Mouse (Mus musculus) lung, postnatal 0 days (tissue): ENCODE measurements around the gene Rab36. TPM values are rescaled to one million over a fixed set of nuclear protein-coding genes. Genes with fewer than 3 reads are reported as not detected.

ENCODE experiments used
- ATAC-seq: fragments of 200-750 bp; cut with Nextera tagmentation; 2 replicates; pipeline ENCODE4 v1.8.0; 2017; ENCODE audit warnings: moderate library complexity
- DNase-seq: peaks from one replicate; pipeline ENCODE4 v3.0.0-alpha.2; 2016; ENCODE audit warnings: low spot score
- H3K27ac ChIP-seq: fragments of 300-500 bp; sonication (generic); 2 replicates; pipeline ENCODE4 v1.5.1; 2014; ENCODE audit warnings: antibody characterized with exemption, mild to moderate bottlenecking, low read length, mixed read lengths
- H3K27me3 ChIP-seq: fragments of 300-500 bp; sonication (generic); replicated peaks from 2 replicates; pipeline ENCODE4 v1.6.1; 2014; ENCODE audit warnings: low read length, mixed read lengths; ENCODE audit not compliant: insufficient read depth
- H3K36me3 ChIP-seq: fragments of 300-500 bp; sonication (generic); 2 replicates; pipeline ENCODE4 v1.6.1; 2014; ENCODE audit warnings: low read length, mixed read lengths; ENCODE audit not compliant: insufficient read depth
- H3K4me1 ChIP-seq: fragments of 300-500 bp; sonication (generic); 2 replicates; pipeline ENCODE4 v1.6.1; 2014; ENCODE audit warnings: antibody characterized with exemption, low read depth, low read length, mixed read lengths; ENCODE audit not compliant: insufficient read depth
- H3K4me2 ChIP-seq: fragments of 300-500 bp; sonication (generic); replicated peaks from 2 replicates; pipeline ENCODE4 v1.6.1; 2014; ENCODE audit warnings: low read depth, mild to moderate bottlenecking, low read length, moderate library complexity, mixed read lengths
- H3K4me3 ChIP-seq: fragments of 300-500 bp; sonication (generic); 2 replicates; pipeline ENCODE4 v1.5.1; 2014; ENCODE audit warnings: low read depth, low read length
- H3K9ac ChIP-seq: fragments of 300-500 bp; sonication (generic); replicated peaks from 2 replicates; pipeline ENCODE4 v1.6.1; 2014; ENCODE audit warnings: low read depth, mild to moderate bottlenecking
- H3K9me3 ChIP-seq: fragments of 300-500 bp; sonication (generic); 2 replicates; pipeline ENCODE4 v1.6.1; 2016; ENCODE audit warnings: low read length, mixed read lengths
- CTCF ChIP-seq: IDR thresholded peaks from 2 replicates; pipeline ENCODE4 v1.5.1; 2016; ENCODE audit warnings: antibody characterized with exemption, mild to moderate bottlenecking
- EP300 ChIP-seq: IDR thresholded peaks from 2 replicates; pipeline ENCODE4 v1.6.1; 2016; ENCODE audit warnings: antibody characterized with exemption, mild to moderate bottlenecking, control low read depth
- WGBS: fragments of 180-500 bp; shearing (Covaris S2); extraction: QIAGEN DNeasy Blood & Tissue Kit; methylation state at CpG from one replicate; pipeline ENCODE4 v1.1.7; 2014; 5-methylcytosine and 5-hydroxymethylcytosine counted together
- polyA plus RNA-seq: library from polyadenylated mRNA; unstranded; fragments of >200 nt; fragmentation: Nextera tagmentation; extraction: Ambion mirVana; gene quantifications from 2 replicates; pipeline ENCODE4 v1.2.1, GENCODE M21; 2015

Gene Rab36
- polyA plus RNA-seq, 1 experiment from 2014 or later = 4.7 TPM

- Histone ChIP-seq H3K9me3 (no peaks in the 10 kb centered on the region), H3K4me2 (no peak overlapping the region), H3K36me3 (no peaks in the 10 kb centered on the region), H3K4me1 (no peaks in the 10 kb centered on the region), H3K9ac (no peak overlapping the region), H3K4me3 (no peak overlapping the region), H3K27ac (no peak overlapping the region), H3K27me3 (no peaks in the 10 kb centered on the region)
- TF ChIP-seq EP300 (no peak), CTCF (no peak)
- WGBS = 76% methylated on average over 8 of the region's 8 CpGs
- DNase-seq (no peak), ATAC-seq (no peak)
Observed at GRCm38 (mm10) chr10:75052902-75053301, 16.0 kb downstream of the Rab36 start.

DNA sequence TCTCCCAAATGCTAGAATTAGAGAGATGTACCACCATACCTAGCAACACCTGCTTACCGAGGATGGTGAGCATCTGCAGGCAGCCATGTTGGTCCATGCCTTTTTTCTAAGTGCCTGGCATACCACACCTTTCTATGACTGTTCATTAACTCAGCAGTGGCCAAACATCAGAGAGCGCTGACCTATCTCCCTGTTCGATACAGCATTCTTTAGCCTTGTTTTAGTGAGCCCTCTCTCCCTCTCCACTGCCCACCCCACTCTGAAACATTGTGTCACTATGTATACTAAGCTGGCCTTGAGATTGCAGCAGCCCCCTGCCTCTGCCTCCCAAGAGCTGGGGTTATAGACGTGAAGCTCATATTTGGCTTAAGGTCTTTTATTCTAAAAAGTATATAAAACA lies 16.8 kb downstream of the Rab36 start:
- Histone ChIP-seq H3K4me2 (no peak overlapping the region), H3K4me1 (no peaks in the 10 kb centered on the region), H3K27me3 (no peaks in the 10 kb centered on the region), H3K27ac (no peak overlapping the region), H3K9ac (no peak overlapping the region), H3K36me3 (no peaks in the 10 kb centered on the region), H3K9me3 (no peaks in the 10 kb centered on the region), H3K4me3 (no peak overlapping the region)
- TF ChIP-seq EP300 (no peak), CTCF (no peak)
- WGBS = 62% methylated on average over 4 of the region's 4 CpGs
- ATAC-seq (no peak), DNase-seq (no peak)

DNA sequence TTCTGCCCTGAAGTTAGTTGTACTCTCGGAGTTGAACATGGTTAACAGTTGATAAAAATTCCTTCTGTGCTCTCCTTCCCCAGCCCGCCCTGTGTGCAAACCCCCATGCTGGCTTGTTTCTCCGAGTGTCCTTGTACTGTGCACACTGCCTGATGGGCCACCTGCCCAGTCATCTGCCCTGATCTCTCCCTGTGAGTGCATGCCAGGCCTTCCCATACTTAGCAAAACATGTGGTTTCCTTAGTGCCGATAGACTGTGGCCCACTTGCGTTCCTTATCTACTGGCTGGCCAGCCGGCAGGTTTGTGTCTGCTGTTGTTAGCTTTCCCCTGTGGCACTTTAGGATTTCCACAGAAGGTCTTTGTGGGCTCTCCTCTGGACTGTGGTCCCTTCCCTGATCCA lies 17.3 kb downstream of the Rab36 start:
- no peaks in the 10 kb centered on the region for H3K27me3 ChIP-seq
- WGBS = 38% methylated on average over 6 of the region's 6 CpGs
- 0 out of 2 replicates have a peak overlapping the region, but pooled peaks have one; percentile 26 for H3K27ac ChIP-seq
- H3K36me3 ChIP-seq = no peaks in the 10 kb centered on the region
- no peak overlapping the region for H3K9ac ChIP-seq
- DNase-seq = peak; percentile 61
- H3K4me2 ChIP-seq = no peak overlapping the region
- peak; percentile 75 for ATAC-seq
- no peak overlapping the region for H3K4me3 ChIP-seq
- no peaks in the 10 kb centered on the region for H3K4me1 ChIP-seq
- H3K9me3 ChIP-seq = no peaks in the 10 kb centered on the region
- TF ChIP-seq CTCF (no peak), EP300 (peak; percentile 47; the same call in 1 of the 2 replicates)

GRCm38 (mm10) chr10:75055672-75056071 lies 18.8 kb downstream of the Rab36 start:
- TF ChIP-seq EP300 = no peak
- no peak for TF ChIP-seq CTCF
- DNase-seq (peak; percentile 24), ATAC-seq (no peak)
- no peak overlapping the region for H3K4me2 ChIP-seq
- no peaks in the 10 kb centered on the region for H3K36me3 ChIP-seq
- no peak overlapping the region for H3K9ac ChIP-seq
- H3K27me3 ChIP-seq = no peaks in the 10 kb centered on the region
- H3K27ac ChIP-seq = no peak overlapping the region
- no peaks in the 10 kb centered on the region for H3K4me1 ChIP-seq
- 61% methylated on average over 5 of the region's 5 CpGs for WGBS
- H3K9me3 ChIP-seq = no peaks in the 10 kb centered on the region
- H3K4me3 ChIP-seq = no peak overlapping the region

DNA sequence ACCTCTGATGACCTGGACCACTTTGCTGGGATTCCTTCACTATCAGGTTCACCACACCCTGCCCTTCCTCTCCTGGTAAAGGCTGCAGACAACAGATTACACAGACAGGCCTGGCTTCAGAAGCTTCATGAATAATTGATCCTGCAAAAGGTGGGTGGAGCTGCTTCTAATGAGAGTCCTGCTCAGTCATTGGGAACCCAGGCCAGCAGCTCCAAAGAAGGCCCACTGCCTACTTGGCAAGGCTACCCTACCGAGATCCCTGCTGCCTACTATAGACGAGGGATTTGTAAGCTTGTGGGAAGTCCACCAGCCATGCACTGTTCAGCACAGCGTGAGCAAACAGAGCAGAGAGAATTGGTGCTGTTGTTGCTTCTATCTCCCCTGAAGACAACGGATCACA lies 19.4 kb downstream of the Rab36 start:
- no peaks in the 10 kb centered on the region for H3K27me3 ChIP-seq
- no peak overlapping the region for H3K27ac ChIP-seq
- no peaks in the 10 kb centered on the region for H3K4me1 ChIP-seq
- H3K36me3 ChIP-seq = no peaks in the 10 kb centered on the region
- ATAC-seq = no peak
- no peaks in the 10 kb centered on the region for H3K9me3 ChIP-seq
- H3K9ac ChIP-seq = no peak overlapping the region
- DNase-seq = no peak
- no peak overlapping the region for H3K4me2 ChIP-seq
- no peak overlapping the region for H3K4me3 ChIP-seq
- TF ChIP-seq EP300 = no peak
- no peak for TF ChIP-seq CTCF
- 35% methylated on average over 4 of the region's 4 CpGs for WGBS

DNA sequence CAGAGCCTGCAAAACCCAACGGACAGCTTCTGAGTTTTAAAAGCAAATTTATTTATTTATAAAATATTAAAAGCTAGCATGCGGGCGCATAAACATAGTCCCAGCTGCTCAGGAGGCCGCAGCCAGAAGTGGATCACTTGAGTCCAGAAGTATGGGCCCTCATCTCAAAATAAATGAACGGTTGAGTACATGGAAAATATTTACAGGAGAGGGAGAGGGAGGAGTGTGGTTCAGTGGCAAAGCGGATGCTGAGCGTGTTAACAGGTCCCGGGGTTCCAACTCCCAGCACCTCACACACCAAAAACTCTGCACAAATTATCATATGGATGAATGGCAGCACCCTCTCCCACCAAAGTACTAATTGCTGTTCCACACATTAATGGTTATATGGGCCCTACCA lies 21.5 kb downstream of the Rab36 start:
- TF ChIP-seq CTCF (no peak), EP300 (peak; percentile 74)
- DNase-seq (peak; percentile 80), ATAC-seq (peak; percentile 18)
- Histone ChIP-seq H3K9me3 (no peaks in the 10 kb centered on the region), H3K27ac (no peak overlapping the region), H3K27me3 (no peaks in the 10 kb centered on the region), H3K4me3 (no peak overlapping the region), H3K4me2 (no peak overlapping the region), H3K9ac (no peak overlapping the region), H3K4me1 (peaks cover 8% of the 10 kb centered on the region; the same call in 1 of the 2 replicates), H3K36me3 (no peaks in the 10 kb centered on the region)
- WGBS = 33% methylated on average over 8 of the region's 8 CpGs
